Mouse (Mus musculus) midbrain, embryonic 14.5 days (tissue): ENCODE measurements around the gene Sirt4. TPM values are rescaled to one million over a fixed set of nuclear protein-coding genes. Genes with fewer than 3 reads are reported as not detected.

Experiments
- ATAC-seq: fragments of 200-750 bp; cut with Nextera tagmentation; 2 replicates; pipeline ENCODE4 v1.8.0; 2017; ENCODE audit warnings: moderate number of reproducible peaks, moderate library complexity; ENCODE audit not compliant: low FRiP score, low TSS enrichment
- DNase-seq: peaks from one replicate; pipeline ENCODE4 v3.0.0-alpha.2; 2015
- H3K27ac ChIP-seq: fragments of 300-500 bp; sonication (generic); replicated peaks from 2 replicates; pipeline ENCODE4 v1.5.1; 2014; ENCODE audit warnings: mild to moderate bottlenecking, low read depth, low read length, moderate library complexity
- H3K27me3 ChIP-seq: fragments of 300-500 bp; sonication (generic); 2 replicates; pipeline ENCODE4 v1.6.1; 2014; ENCODE audit warnings: low read length, control low read depth, mixed read lengths; ENCODE audit not compliant: control insufficient read depth, insufficient read depth
- H3K36me3 ChIP-seq: fragments of 300-500 bp; sonication (generic); 2 replicates; pipeline ENCODE4 v1.6.1; 2014; ENCODE audit warnings: low read length, control low read depth; ENCODE audit not compliant: control insufficient read depth, insufficient read depth
- H3K4me1 ChIP-seq: fragments of 300-500 bp; sonication (generic); 2 replicates; pipeline ENCODE4 v1.6.1; 2014; ENCODE audit warnings: mild to moderate bottlenecking, antibody characterized with exemption, low read length, control low read depth; ENCODE audit not compliant: control insufficient read depth, insufficient read depth
- H3K4me2 ChIP-seq: fragments of 300-500 bp; sonication (generic); 2 replicates; pipeline ENCODE4 v1.6.1; 2014; ENCODE audit warnings: mild to moderate bottlenecking, low read length, moderate library complexity
- H3K4me3 ChIP-seq: fragments of 300-500 bp; sonication (generic); replicated peaks from 2 replicates; pipeline ENCODE4 v1.5.1; 2014; ENCODE audit warnings: low read depth, low read length
- H3K9ac ChIP-seq: fragments of 300-500 bp; sonication (generic); replicated peaks from 2 replicates; pipeline ENCODE4 v1.6.1; 2014; ENCODE audit warnings: mild to moderate bottlenecking, low read length, moderate library complexity
- H3K9me3 ChIP-seq: fragments of 300-500 bp; sonication (generic); 2 replicates; pipeline ENCODE4 v1.6.1; 2016; ENCODE audit warnings: low read length, control low read depth, mixed read lengths; ENCODE audit not compliant: control insufficient read depth
- WGBS: fragments of 180-500 bp; shearing (Covaris S2); extraction: QIAGEN DNeasy Blood & Tissue Kit; methylation state at CpG from one replicate; pipeline ENCODE4 v1.1.7; 2014; 5-methylcytosine and 5-hydroxymethylcytosine counted together
- polyA plus RNA-seq: library from polyadenylated mRNA; unstranded; fragments of >200 nt; fragmentation: Nextera tagmentation; extraction: Ambion mirVana; gene quantifications from 2 replicates; pipeline ENCODE4 v1.2.1, GENCODE M21; 2014

Sirt4 gene
- polyA plus RNA-seq, 1 experiment from 2014 or later, result 23.8 TPM

GRCm38 (mm10) chr5:115474174-115474828 lies 10.2 kb downstream of the Sirt4 start:
- no peak for DNase-seq
- ATAC-seq, result no peak

GRCm38 (mm10) chr5:115473191-115473590 lies 11.3 kb downstream of the Sirt4 start:
- no peaks in the 10 kb centered on the region for H3K9me3 ChIP-seq
- H3K9ac ChIP-seq, result no peak overlapping the region
- WGBS, result 76% methylated on average over 10 of the region's 10 CpGs
- H3K4me1 ChIP-seq, result peaks cover 5% of the 10 kb centered on the region; the same call in 1 of the 2 replicates
- H3K4me3 ChIP-seq, result no peak overlapping the region
- no peak overlapping the region for H3K27ac ChIP-seq
- no peak for ATAC-seq
- no peaks in the 10 kb centered on the region for H3K27me3 ChIP-seq
- H3K4me2 ChIP-seq, result no peak overlapping the region
- H3K36me3 ChIP-seq, result no peaks in the 10 kb centered on the region
- no peak for DNase-seq

More at GRCm38 (mm10) chr5:115474174-115474828, 10.2 kb downstream of the Sirt4 start:
- Histone ChIP-seq H3K27ac (no peak overlapping the region), H3K4me1 (peaks cover 5% of the 10 kb centered on the region; the same call in 1 of the 2 replicates), H3K9me3 (no peaks in the 10 kb centered on the region), H3K36me3 (peaks cover under 1% of the 10 kb centered on the region; the same call in 1 of the 2 replicates), H3K4me3 (no peak overlapping the region), H3K4me2 (no peak overlapping the region), H3K9ac (no peak overlapping the region), H3K27me3 (no peaks in the 10 kb centered on the region)
- WGBS, result 78% methylated on average over 22 of the region's 22 CpGs

GRCm38 (mm10) chr5:115470766-115471531 lies 13.6 kb downstream of the Sirt4 start:
- no peaks in the 10 kb centered on the region for H3K27me3 ChIP-seq
- WGBS, result 37% methylated on average over 20 of the region's 20 CpGs
- no peaks in the 10 kb centered on the region for H3K9me3 ChIP-seq
- H3K27ac ChIP-seq, result no peak overlapping the region
- no peaks in the 10 kb centered on the region for H3K36me3 ChIP-seq
- H3K4me2 ChIP-seq, result 0 out of 2 replicates have a peak overlapping the region, but pooled peaks have one; percentile 10
- peaks cover 5% of the 10 kb centered on the region; the same call in 1 of the 2 replicates for H3K4me1 ChIP-seq
- DNase-seq (peak; percentile 81), ATAC-seq (no peak)
- no peak overlapping the region for H3K9ac ChIP-seq
- no peak overlapping the region for H3K4me3 ChIP-seq

GRCm38 (mm10) chr5:115469791-115470190 lies 14.7 kb downstream of the Sirt4 start:
- no peaks in the 10 kb centered on the region for H3K9me3 ChIP-seq
- H3K27me3 ChIP-seq, result no peaks in the 10 kb centered on the region
- H3K36me3 ChIP-seq, result no peaks in the 10 kb centered on the region
- no peak overlapping the region for H3K4me2 ChIP-seq
- ATAC-seq (no peak), DNase-seq (no peak)
- H3K9ac ChIP-seq, result no peak overlapping the region
- no peaks in the 10 kb centered on the region for H3K4me1 ChIP-seq
- WGBS, result 68% methylated on average over 6 of the region's 6 CpGs
- H3K4me3 ChIP-seq, result no peak overlapping the region
- no peak overlapping the region for H3K27ac ChIP-seq

- Histone ChIP-seq H3K27me3 (no peaks in the 10 kb centered on the region), H3K9me3 (no peaks in the 10 kb centered on the region), H3K36me3 (no peaks in the 10 kb centered on the region), H3K4me1 (no peaks in the 10 kb centered on the region), H3K4me2 (no peak within 1 kb of the TSS), H3K9ac (no peak within 1 kb of the TSS), H3K4me3 (no peak within 1 kb of the TSS), H3K27ac (no peak within 1 kb of the TSS)
- 51% methylated on average over 9 of the region's 9 CpGs for WGBS
- no peak for ATAC-seq
- DNase-seq, result no peak
Measured at GRCm38 (mm10) chr5:115465642-115466420, 18.7 kb downstream of the Sirt4 start, which contains the start of gene Pla2g1b. Gene Pla2g1b (plus strand): TSS chr5:115466262.

GRCm38 (mm10) chr5:115464408-115465115 lies 20.0 kb downstream of the Sirt4 start:
- no peaks in the 10 kb centered on the region for H3K4me1 ChIP-seq
- no peak for DNase-seq
- ATAC-seq, result no peak
- no peaks in the 10 kb centered on the region for H3K27me3 ChIP-seq
- 79% methylated on average over 18 of the region's 18 CpGs for WGBS
- H3K9me3 ChIP-seq, result no peaks in the 10 kb centered on the region
- no peak overlapping the region for H3K4me2 ChIP-seq
- H3K36me3 ChIP-seq, result no peaks in the 10 kb centered on the region
- H3K4me3 ChIP-seq, result no peak overlapping the region
- no peak overlapping the region for H3K27ac ChIP-seq
- no peak overlapping the region for H3K9ac ChIP-seq

GRCm38 (mm10) chr5:115458918-115459317 lies 25.6 kb downstream of the Sirt4 start:
- no peaks in the 10 kb centered on the region for H3K4me1 ChIP-seq
- no peak for ATAC-seq
- no peak overlapping the region for H3K4me2 ChIP-seq
- no peak for DNase-seq
- no peak overlapping the region for H3K4me3 ChIP-seq
- WGBS, result 75% methylated on average over 13 of the region's 13 CpGs
- H3K27ac ChIP-seq, result no peak overlapping the region
- no peak overlapping the region for H3K9ac ChIP-seq
- peaks cover 9% of the 10 kb centered on the region for H3K36me3 ChIP-seq
- no peaks in the 10 kb centered on the region for H3K9me3 ChIP-seq
- no peaks in the 10 kb centered on the region for H3K27me3 ChIP-seq

GRCm38 (mm10) chr5:115455838-115456237 lies 28.7 kb downstream of the Sirt4 start:
- no peak overlapping the region for H3K4me2 ChIP-seq
- no peak overlapping the region for H3K9ac ChIP-seq
- WGBS, result 80% methylated on average over 7 of the region's 7 CpGs
- no peaks in the 10 kb centered on the region for H3K27me3 ChIP-seq
- no peak overlapping the region for H3K27ac ChIP-seq
- no peaks in the 10 kb centered on the region for H3K4me1 ChIP-seq
- ATAC-seq, result no peak
- DNase-seq, result no peak
- H3K36me3 ChIP-seq, result peaks cover 40% of the 10 kb centered on the region
- no peaks in the 10 kb centered on the region for H3K9me3 ChIP-seq
- H3K4me3 ChIP-seq, result no peak overlapping the region
